Mouse (Mus musculus) megakaryocyte progenitor cell, adult 5-6 weeks (primary cell): ENCODE results near the gene Ofcc1. TPM values are rescaled to one million over a fixed set of nuclear protein-coding genes. Genes with fewer than 3 reads are reported as not detected.

Experiments used
- ATAC-seq: replicated peaks from 2 replicates; pipeline ENCODE4 v1.8.0; 2016; ENCODE audit warnings: mild to moderate bottlenecking, moderate TSS enrichment, inconsistent platforms; ENCODE audit not compliant: poor library complexity
- total RNA-seq, 2 experiments: library from RNA; stranded (forward) in 1 of 2; stranded (reverse) in 1 of 2; fragments of 157-497, 149-512 nt in 1 of 2; fragments of 200-1000 nt in 1 of 2; gene quantifications; 2 replicates each; pipeline versions ENCODE4 v1.2.3 to v1.2.4; 2015 to 2017

Gene Ofcc1
- total RNA-seq, 2 experiments from 2014 or later: 0.12 to 1.0 TPM

GRCm38 (mm10) chr13:40258757-40259156 lies 102.5 kb downstream of the Ofcc1 start:
- no peak for ATAC-seq

- ATAC-seq: no peak
Observed at GRCm38 (mm10) chr13:40243821-40244220, 117.4 kb downstream of the Ofcc1 start.

GRCm38 (mm10) chr13:40236356-40236755 lies 124.9 kb downstream of the Ofcc1 start:
- no peak for ATAC-seq

GRCm38 (mm10) chr13:40208314-40208713 lies 152.9 kb downstream of the Ofcc1 start:
- ATAC-seq: no peak

- ATAC-seq: no peak
Observed at GRCm38 (mm10) chr13:40181786-40182185, 179.5 kb downstream of the Ofcc1 start.

- no peak for ATAC-seq
Observed at GRCm38 (mm10) chr13:40171775-40172174, 189.5 kb downstream of the Ofcc1 start.

- ATAC-seq: no peak
Observed at GRCm38 (mm10) chr13:40167871-40168270, 193.4 kb downstream of the Ofcc1 start.

- ATAC-seq: no peak
Observed at GRCm38 (mm10) chr13:40155466-40155865, 205.8 kb downstream of the Ofcc1 start.

GRCm38 (mm10) chr13:40139906-40140305 lies 221.3 kb downstream of the Ofcc1 start:
- no peak for ATAC-seq

- peak; percentile 54; the same call in 1 of the 2 replicates for ATAC-seq
Observed at GRCm38 (mm10) chr13:40136096-40136495, 225.2 kb downstream of the Ofcc1 start.

GRCm38 (mm10) chr13:40135670-40136069 lies 225.6 kb downstream of the Ofcc1 start:
- ATAC-seq: no peak

GRCm38 (mm10) chr13:40123868-40124267 lies 237.4 kb downstream of the Ofcc1 start:
- ATAC-seq: no peak

- no peak for ATAC-seq
Observed at GRCm38 (mm10) chr13:40112336-40112735, 248.9 kb downstream of the Ofcc1 start.

- ATAC-seq: no peak
Observed at GRCm38 (mm10) chr13:40076236-40076635, 285.0 kb downstream of the Ofcc1 start.

- no peak for ATAC-seq
Observed at GRCm38 (mm10) chr13:40074850-40075416, 286.3 kb downstream of the Ofcc1 start.

- ATAC-seq: no peak
Observed at GRCm38 (mm10) chr13:40070004-40070403, 291.2 kb downstream of the Ofcc1 start.

GRCm38 (mm10) chr13:40061281-40061680 lies 300.0 kb downstream of the Ofcc1 start:
- no peak for ATAC-seq

GRCm38 (mm10) chr13:40037881-40038280 lies 323.4 kb downstream of the Ofcc1 start:
- no peak for ATAC-seq

GRCm38 (mm10) chr13:40036981-40037765 lies 324.1 kb downstream of the Ofcc1 start:
- ATAC-seq: no peak

- ATAC-seq: no peak
Observed at GRCm38 (mm10) chr13:40029426-40029825, 331.8 kb downstream of the Ofcc1 start.

- peak; percentile 60 for ATAC-seq
Observed at GRCm38 (mm10) chr13:40028827-40029226, 332.4 kb downstream of the Ofcc1 start.

- ATAC-seq: no peak
Observed at GRCm38 (mm10) chr13:40025816-40026215, 335.4 kb downstream of the Ofcc1 start.
